Mouse (Mus musculus) C2C12 (cell line): ENCODE results near the gene Ncf4.

Experiments
- CTCF ChIP-seq: IDR thresholded peaks from one replicate; pipeline ENCODE4 v1.5.1; 2011; ENCODE audit not compliant: control insufficient read depth, insufficient read depth, insufficient read length
- MAX ChIP-seq: IDR thresholded peaks from one replicate; pipeline ENCODE4 v1.6.1; 2011; ENCODE audit warnings: mild to moderate bottlenecking, control low read depth

DNA sequence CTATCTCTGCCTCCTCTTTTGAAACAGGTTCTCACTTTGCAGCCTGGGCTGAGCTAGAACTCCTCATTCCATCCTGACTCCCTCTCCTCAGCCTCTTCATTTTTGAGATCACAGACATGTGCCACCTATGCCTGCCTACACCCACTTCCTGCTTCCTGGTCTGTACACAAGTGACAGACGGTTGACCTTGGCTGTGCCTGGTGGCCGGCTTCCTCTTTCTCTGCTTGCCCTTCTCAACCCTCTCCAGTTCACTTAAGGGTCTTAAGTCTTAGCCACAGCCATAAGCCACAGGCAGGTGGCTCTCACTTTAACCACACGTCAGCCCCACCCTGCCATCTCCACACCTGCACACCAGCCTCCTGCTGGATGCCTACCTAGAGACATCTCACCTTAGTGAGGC is 3.8 kb downstream of the Ncf4 start:
- no peak for TF ChIP-seq CTCF
- no peak for TF ChIP-seq MAX
